Mouse (Mus musculus) gastrocnemius, adult 2 months (tissue): ENCODE data around the gene Nfic. TPM values are rescaled to one million over a fixed set of nuclear protein-coding genes. Genes with fewer than 3 reads are reported as not detected.

Source experiments
- DNase-seq: peaks from one replicate; pipeline ENCODE4 v3.0.0; 2022
- H3K27ac ChIP-seq: fragments of 200-600 bp; 2 replicates; pipeline ENCODE4 v1.8.1; 2022; ENCODE audit warnings: mild to moderate bottlenecking
- H3K4me3 ChIP-seq: fragments of 200-600 bp; 2 replicates; pipeline ENCODE4 v1.8.1; 2022; ENCODE audit warnings: mild to moderate bottlenecking, moderate library complexity
- CTCF ChIP-seq: fragments of 200-600 bp; IDR thresholded peaks from 2 replicates; pipeline ENCODE4 v1.8.1; 2022; ENCODE audit warnings: antibody characterized with exemption, mild to moderate bottlenecking, moderate library complexity
- intact Hi-C: fragments of 180-260 bp; cut with DNase I; formaldehyde crosslinking; loops from one replicate; pipeline ENCODE4 v1.15.1; 2025
- total RNA-seq, 2 experiments: library from RNA; stranded (reverse); gene quantifications; 2 replicates each; pipeline ENCODE4 v1.2.3; 2021

The Nfic gene
- total RNA-seq, 2 experiments from 2014 or later, result 207 to 215 TPM

- peak overlapping the region; percentile 97 for H3K27ac ChIP-seq
- intact Hi-C loops, result no loop called here
- no peak for TF ChIP-seq CTCF
- peak overlapping the region; percentile 95 for H3K4me3 ChIP-seq
- no peak for DNase-seq
Observed at GRCm38 (mm10) chr10:81430831-81431525, 24.5 kb downstream of the Nfic start.

DNA sequence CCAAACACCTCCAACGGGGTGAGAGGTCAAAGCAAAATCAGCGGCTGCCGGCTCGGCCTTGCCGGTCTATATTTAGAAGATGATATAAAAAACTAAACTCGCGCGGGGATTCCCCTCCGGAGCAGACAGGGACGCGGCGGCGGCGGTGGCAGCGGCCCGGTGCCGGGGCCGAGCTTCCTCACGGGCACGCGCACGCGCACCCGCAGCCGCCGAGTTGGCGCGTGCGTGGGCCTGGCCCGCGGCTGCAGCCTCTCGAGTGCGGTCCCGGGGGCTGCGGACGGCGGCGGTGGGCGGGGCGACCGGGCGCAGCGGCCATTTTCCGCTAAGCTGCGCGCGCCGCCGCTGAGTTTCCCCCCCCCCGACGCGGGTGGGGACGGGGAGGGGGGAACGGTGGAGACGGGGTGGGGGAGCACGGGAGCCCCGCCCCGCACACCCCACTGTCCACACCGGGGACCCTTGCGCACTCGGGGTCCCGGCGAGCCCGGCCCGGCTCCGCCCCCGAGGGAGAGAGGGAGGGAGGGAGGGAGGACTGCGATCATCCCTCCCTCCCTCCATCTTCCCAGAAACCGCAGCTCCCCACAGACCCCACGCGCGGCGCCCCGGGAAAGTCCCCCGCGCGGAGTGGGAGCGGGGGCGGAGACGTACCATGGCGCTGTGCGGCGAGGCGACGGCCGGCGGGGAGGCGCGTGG, 25.1 kb downstream of the Nfic start:
- peak overlapping the region; percentile 95 for H3K4me3 ChIP-seq
- TF ChIP-seq CTCF, result no peak
- intact Hi-C loops, result no loop called here
- peak; percentile 93 for DNase-seq
- H3K27ac ChIP-seq, result peak overlapping the region; percentile 97

- intact Hi-C loops, result loop anchor here (1.0 kb wide), 1 partner anchor 14 kb away; no protein-coding TSS in a partner anchor
- H3K4me3 ChIP-seq, result peak overlapping the region; percentile 95
Observed at GRCm38 (mm10) chr10:81429605-81430061, 25.8 kb downstream of the Nfic start.

DNA sequence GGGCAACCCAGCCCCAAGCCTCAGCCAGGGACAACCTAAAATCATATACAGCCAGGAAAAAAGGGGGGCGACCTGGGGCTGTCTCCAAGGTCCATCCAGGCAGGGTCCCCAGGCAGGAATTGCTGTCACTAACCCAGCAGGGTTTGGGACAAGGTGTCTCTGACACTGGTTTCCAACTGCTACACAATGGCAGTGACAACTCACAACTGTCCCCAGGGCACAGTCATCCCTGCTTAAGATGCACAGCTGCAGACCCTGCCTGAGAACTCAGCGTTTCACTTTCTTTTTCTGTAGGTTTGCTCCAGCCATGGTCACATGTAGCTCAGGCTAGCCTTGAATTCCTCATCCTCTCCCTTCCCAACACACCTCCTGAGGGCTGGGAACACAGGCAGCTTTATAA, 26.3 kb downstream of the Nfic start:
- H3K4me3 ChIP-seq, result peak overlapping the region; percentile 95
- peak; percentile 25 for DNase-seq
- peak overlapping the region; percentile 97 for H3K27ac ChIP-seq
- no peak for TF ChIP-seq CTCF
- intact Hi-C loops, result loop anchor here (1.0 kb wide), 1 partner anchor 14 kb away; no protein-coding TSS in a partner anchor

More at GRCm38 (mm10) chr10:81429605-81430061, 25.8 kb downstream of the Nfic start:
- no peak for TF ChIP-seq CTCF
- peak; percentile 89 for DNase-seq
- peak overlapping the region; percentile 97 for H3K27ac ChIP-seq

DNA sequence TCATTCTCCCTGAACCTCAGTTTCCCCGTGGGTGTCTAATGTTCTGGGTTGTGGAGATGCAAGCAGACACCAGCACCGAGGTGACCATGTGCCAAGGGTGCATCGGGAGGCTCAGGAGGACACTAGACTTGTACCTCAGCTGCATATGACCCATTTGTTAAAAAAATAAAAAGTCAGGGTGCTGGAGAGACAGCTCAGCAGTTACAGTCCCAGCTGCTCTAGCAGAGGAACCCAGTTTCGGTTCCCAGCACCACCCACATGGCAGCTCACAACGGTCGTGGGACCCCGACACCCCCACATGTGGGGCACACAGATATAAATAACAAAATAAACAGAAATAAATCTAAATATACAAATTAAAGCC, 26.9 kb downstream of the Nfic start:
- TF ChIP-seq CTCF, result no peak
- Histone ChIP-seq H3K4me3 (no peak overlapping the region), H3K27ac (peak overlapping the region; percentile 97)
- DNase-seq, result no peak
- intact Hi-C loops, result no loop called here

- Histone ChIP-seq H3K27ac (peak overlapping the region; percentile 97), H3K4me3 (no peak overlapping the region)
- peak; percentile 43 for DNase-seq
- intact Hi-C loops, result no loop called here
- no peak for TF ChIP-seq CTCF
Observed at GRCm38 (mm10) chr10:81427804-81428506, 27.5 kb downstream of the Nfic start.

- H3K27ac ChIP-seq, result peak overlapping the region; percentile 97
- DNase-seq, result no peak
- intact Hi-C loops, result no loop called here
- no peak for TF ChIP-seq CTCF
- peak overlapping the region; percentile 94 for H3K4me3 ChIP-seq
Observed at GRCm38 (mm10) chr10:81427327-81427726, 28.1 kb downstream of the Nfic start.

DNA sequence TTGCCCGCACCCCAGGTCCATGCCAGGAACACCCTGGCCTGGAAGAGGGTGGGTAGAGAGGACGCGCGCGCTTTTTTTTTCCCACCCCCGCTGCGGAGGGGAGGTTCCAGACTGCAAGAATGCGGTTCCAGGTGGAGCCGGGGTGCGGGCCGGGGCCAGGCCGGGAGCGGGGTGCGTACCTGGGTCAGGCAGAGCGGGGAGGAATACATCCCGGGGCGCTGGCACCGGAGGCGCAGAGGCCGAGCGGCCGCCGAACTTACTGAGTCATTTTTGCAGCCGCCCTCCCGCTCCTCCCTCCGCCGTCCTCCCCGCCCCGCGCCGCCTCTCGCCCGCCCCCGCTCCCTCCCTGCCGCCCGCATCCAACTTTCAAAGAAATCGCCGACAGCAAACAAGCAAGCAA, 28.5 kb downstream of the Nfic start:
- intact Hi-C loops, result no loop called here
- peak overlapping the region; percentile 97 for H3K27ac ChIP-seq
- H3K4me3 ChIP-seq, result peak overlapping the region; percentile 94
- TF ChIP-seq CTCF, result no peak
- DNase-seq, result peak; percentile 89

- peak; percentile 74 for DNase-seq
- Histone ChIP-seq H3K4me3 (peak overlapping the region; percentile 94), H3K27ac (peak overlapping the region; percentile 97)
- TF ChIP-seq CTCF, result no peak
- intact Hi-C loops, result no loop called here
Observed at GRCm38 (mm10) chr10:81426081-81426671, 29.3 kb downstream of the Nfic start.

GRCm38 (mm10) chr10:81425236-81425850, 30.1 kb downstream of the Nfic start:
- Histone ChIP-seq H3K27ac (peak overlapping the region; percentile 97), H3K4me3 (peak overlapping the region; percentile 94)
- intact Hi-C loops, result no loop called here
- DNase-seq, result peak; percentile 89
- no peak for TF ChIP-seq CTCF

DNA sequence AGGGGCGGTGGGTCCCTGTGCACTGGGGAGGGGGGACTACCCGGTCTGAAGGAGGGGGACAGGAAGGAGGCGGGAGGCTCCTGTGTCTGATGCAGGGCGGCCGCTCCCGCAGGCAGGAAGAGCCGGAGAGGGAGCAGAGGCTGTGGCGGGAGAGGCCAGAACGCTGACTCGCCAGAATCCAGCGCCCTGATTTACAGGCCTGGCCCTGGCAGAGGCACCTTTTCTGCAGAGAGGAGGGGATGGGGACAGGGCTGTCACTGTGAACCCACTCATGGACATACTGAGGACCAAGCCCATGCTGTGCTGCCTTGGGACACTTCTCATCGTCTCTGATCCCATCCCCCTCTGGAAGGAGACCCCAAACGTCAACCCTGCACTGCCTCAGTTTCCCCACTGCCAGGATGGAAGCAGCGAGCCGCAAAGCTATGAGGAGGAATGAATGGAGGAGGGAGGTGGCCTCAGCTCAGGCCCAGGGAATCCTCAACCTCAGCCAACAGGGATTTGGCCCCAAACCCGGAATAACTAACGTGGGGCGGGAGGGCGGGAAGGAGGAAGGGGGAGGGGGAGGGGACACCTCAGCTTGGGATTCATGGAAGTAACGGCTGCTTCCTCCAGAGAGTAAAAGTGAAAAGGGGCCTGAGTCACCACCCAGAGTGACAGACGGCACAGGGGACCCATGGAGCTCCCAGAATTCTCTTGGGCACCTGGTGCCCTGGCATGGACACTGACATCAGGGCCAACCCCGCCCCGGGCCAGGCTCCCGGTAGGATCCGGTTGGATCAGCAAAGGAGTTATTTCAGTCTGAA, 31.0 kb downstream of the Nfic start:
- intact Hi-C loops, result no loop called here
- peak; percentile 94 for DNase-seq
- Histone ChIP-seq H3K4me3 (peak overlapping the region; percentile 94), H3K27ac (peak overlapping the region; percentile 97)
- TF ChIP-seq CTCF, result no peak
